Mouse (Mus musculus) spleen, adult 18-20 months (tissue): Measurements from ENCODE around the gene Dcun1d4.
"Not testable (repeated sequence)": the region's sequence is repeated elsewhere in the genome, so short reads cannot be mapped to it uniquely, and the experiment has no call there.

ENCODE experiments used
- DNase-seq, 2 experiments: peaks; one replicate each; pipeline ENCODE4 v3.0.0; 2022; ENCODE audit warnings: mixed read lengths in 2 of 2

The Dcun1d4 gene

GRCm38 (mm10) chr5:73480700-73481099, at the start of gene Dcun1d4:
TSS of gene Dcun1d4 (plus strand) at chr5:73481000.
- DNase-seq: no peak

GRCm38 (mm10) chr5:73431581-73431980, 49.2 kb upstream of the Dcun1d4 start:
- peak in 1 of 2 experiments; percentile 47 for DNase-seq

GRCm38 (mm10) chr5:73432805-73433204, 48.0 kb upstream of the Dcun1d4 start:
- no peak for DNase-seq

GRCm38 (mm10) chr5:73434764-73435163, 46.0 kb upstream of the Dcun1d4 start:
- no peak for DNase-seq

- no peak for DNase-seq
Measured at GRCm38 (mm10) chr5:73442176-73442575, 38.6 kb upstream of the Dcun1d4 start.

GRCm38 (mm10) chr5:73450276-73450675, 30.5 kb upstream of the Dcun1d4 start:
- no peak for DNase-seq

- no peak for DNase-seq
Measured at GRCm38 (mm10) chr5:73454502-73455306, 26.1 kb upstream of the Dcun1d4 start.

GRCm38 (mm10) chr5:73455307-73455687, 25.5 kb upstream of the Dcun1d4 start:
- no peak for DNase-seq

- DNase-seq: no peak
Measured at GRCm38 (mm10) chr5:73468462-73469433, 12.1 kb upstream of the Dcun1d4 start.

GRCm38 (mm10) chr5:73474412-73475405, 6.1 kb upstream of the Dcun1d4 start:
- no peak for DNase-seq

- DNase-seq: no peak
Measured at GRCm38 (mm10) chr5:73481401-73481800, 601 bp downstream of the Dcun1d4 start.

GRCm38 (mm10) chr5:73482381-73482780, 1.6 kb downstream of the Dcun1d4 start:
- not testable (repeated sequence) for DNase-seq

- no peak for DNase-seq
Measured at GRCm38 (mm10) chr5:73484016-73484615, 3.3 kb downstream of the Dcun1d4 start.

- DNase-seq: no peak
Measured at GRCm38 (mm10) chr5:73486451-73486850, 5.7 kb downstream of the Dcun1d4 start.

GRCm38 (mm10) chr5:73489915-73490314, 9.1 kb downstream of the Dcun1d4 start:
- no peak for DNase-seq

GRCm38 (mm10) chr5:73490596-73491073, 9.8 kb downstream of the Dcun1d4 start:
- peak; percentile 98 for DNase-seq

- no peak for DNase-seq
Measured at GRCm38 (mm10) chr5:73491074-73491836, 10.5 kb downstream of the Dcun1d4 start.

- peak; percentile 71 to 76 for DNase-seq
Measured at GRCm38 (mm10) chr5:73491837-73492720, 11.3 kb downstream of the Dcun1d4 start.

- no peak for DNase-seq
Measured at GRCm38 (mm10) chr5:73497401-73497800, 16.6 kb downstream of the Dcun1d4 start.

- DNase-seq: no peak
Measured at GRCm38 (mm10) chr5:73498559-73498958, 17.8 kb downstream of the Dcun1d4 start.
